ENCODE assay signal across 29 mouse cellular contexts in the genomic region with DNA sequence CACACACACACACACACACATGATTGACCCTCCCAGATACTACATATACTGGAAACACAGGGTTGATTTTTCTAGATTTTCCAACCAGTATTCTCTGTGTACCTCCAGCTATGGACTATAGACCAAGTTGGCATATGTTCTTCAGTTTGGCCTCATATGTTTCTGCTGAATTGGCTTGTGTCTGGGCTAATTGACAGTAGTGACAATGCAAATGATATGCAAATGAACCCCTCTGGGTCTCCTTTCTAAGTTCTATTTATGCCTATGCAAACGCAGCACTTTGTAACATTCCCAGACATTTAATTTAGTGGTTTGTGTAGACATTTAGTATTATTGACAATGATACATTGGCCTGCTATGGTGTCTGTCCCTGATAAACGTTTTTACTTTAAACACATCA.
A peak's percentile ranks its signal among the peaks of the same experiment; 100 is the strongest.
DNase-seq lines count a peak whose midpoint lies in the region; ATAC-seq and TF ChIP-seq lines count a peak whose summit lies in the region.
"Had no signal": no experiment of that assay in that cellular context is flagged by ENCODE, and none has a peak within 500 bp of the region (broad histone marks: within the 10 kb centered on the region; RNA-seq: fewer than 3 reads in every experiment).

No protein-coding gene starts in this region.

- H3K9ac ChIP-seq in forebrain, embryonic 13.5 days, result no peak overlapping the region
- no peak overlapping the region for H3K9ac ChIP-seq in forebrain, postnatal 0 days
- no peak overlapping the region for H3K9ac ChIP-seq in midbrain, embryonic 12.5 days (replicated peaks)
- H3K9ac ChIP-seq in midbrain, embryonic 16.5 days (ENCODE audit: low read depth, low read length), result no peak overlapping the region
- no peak overlapping the region for H3K9ac ChIP-seq in neural tube, embryonic 13.5 days
- H3K9ac ChIP-seq: embryonic facial prominence, embryonic 15.5 days; limb, embryonic 15.5 days; liver, embryonic 13.5 days had no signal

- no peak overlapping the region for H3K27ac ChIP-seq in forebrain, embryonic 13.5 days
- H3K27ac ChIP-seq in forebrain, postnatal 0 days (ENCODE audit: low read depth, low read length), result no peak overlapping the region
- no peak overlapping the region for H3K27ac ChIP-seq in midbrain, embryonic 12.5 days (replicated peaks)
- no peak overlapping the region for H3K27ac ChIP-seq in midbrain, embryonic 16.5 days (ENCODE audit: low read length)
- H3K27ac ChIP-seq in neural tube, embryonic 13.5 days (replicated peaks), result no peak overlapping the region
- H3K27ac ChIP-seq: embryonic facial prominence, embryonic 10.5 days; embryonic facial prominence, embryonic 15.5 days; limb, embryonic 10.5 days; limb, embryonic 15.5 days; liver, embryonic 13.5 days had no signal

- H3K4me1 ChIP-seq in forebrain, embryonic 13.5 days, result no peaks in the 10 kb centered on the region
- H3K4me1 ChIP-seq in forebrain, postnatal 0 days (ENCODE audit: insufficient read depth), result no peaks in the 10 kb centered on the region
- no peaks in the 10 kb centered on the region for H3K4me1 ChIP-seq in midbrain, embryonic 12.5 days
- H3K4me1 ChIP-seq in midbrain, embryonic 16.5 days (ENCODE audit: control insufficient read depth, insufficient read depth, low read length), result no peaks in the 10 kb centered on the region
- no peaks in the 10 kb centered on the region for H3K4me1 ChIP-seq in neural tube, embryonic 13.5 days (replicated peaks)
- H3K4me1 ChIP-seq: embryonic facial prominence, embryonic 10.5 days; embryonic facial prominence, embryonic 15.5 days; limb, embryonic 10.5 days; limb, embryonic 15.5 days; liver, embryonic 13.5 days had no signal

- ATAC-seq in forebrain, embryonic 13.5 days, result peak; percentile 71
- ATAC-seq in forebrain, postnatal 0 days, result no peak
- peak; percentile 34; the same call in 1 of the 2 replicates for ATAC-seq in midbrain, embryonic 12.5 days (ENCODE audit: low FRiP score, low read depth)
- no peak for ATAC-seq in midbrain, embryonic 16.5 days
- peak; percentile 56 for ATAC-seq in neural tube, embryonic 13.5 days (ENCODE audit: low read depth)
- ATAC-seq: intestine, postnatal 0 days; lung, postnatal 0 days had no signal

- no peak overlapping the region for H3K4me2 ChIP-seq in forebrain, embryonic 13.5 days
- H3K4me2 ChIP-seq in forebrain, postnatal 0 days (ENCODE audit: low read depth), result no peak overlapping the region
- no peak overlapping the region for H3K4me2 ChIP-seq in midbrain, embryonic 12.5 days (replicated peaks)
- H3K4me2 ChIP-seq in midbrain, embryonic 16.5 days (ENCODE audit: low read length), result no peak overlapping the region
- no peak overlapping the region for H3K4me2 ChIP-seq in neural tube, embryonic 13.5 days
- H3K4me2 ChIP-seq: embryonic facial prominence, embryonic 15.5 days; heart, embryonic 11.5 days; limb, embryonic 15.5 days; liver, embryonic 13.5 days had no signal

- no peak overlapping the region for H3K4me3 ChIP-seq in forebrain, embryonic 13.5 days
- H3K4me3 ChIP-seq in forebrain, postnatal 0 days (ENCODE audit: low read depth, low read length), result no peak overlapping the region
- no peak overlapping the region for H3K4me3 ChIP-seq in midbrain, embryonic 12.5 days
- no peak overlapping the region for H3K4me3 ChIP-seq in midbrain, embryonic 16.5 days (ENCODE audit: low read depth, low read length)
- H3K4me3 ChIP-seq in neural tube, embryonic 13.5 days, result no peak overlapping the region
- H3K4me3 ChIP-seq: embryonic facial prominence, embryonic 10.5 days; embryonic facial prominence, embryonic 15.5 days; limb, embryonic 10.5 days; limb, embryonic 15.5 days; liver, embryonic 13.5 days had no signal

- 40% methylated on average over 2 of the region's 2 CpGs for WGBS in forebrain, embryonic 13.5 days
- 15% methylated on average over 2 of the region's 2 CpGs for WGBS in forebrain, postnatal 0 days
- 71% methylated on average over 2 of the region's 2 CpGs for WGBS in midbrain, embryonic 12.5 days
- 58% methylated on average over 2 of the region's 2 CpGs for WGBS in midbrain, embryonic 16.5 days
- 33% methylated on average over 2 of the region's 2 CpGs for WGBS in neural tube, embryonic 13.5 days

- no peaks in the 10 kb centered on the region for H3K36me3 ChIP-seq in forebrain, embryonic 13.5 days (ENCODE audit: poor library complexity, severe bottlenecking)
- no peaks in the 10 kb centered on the region for H3K36me3 ChIP-seq in forebrain, postnatal 0 days (ENCODE audit: insufficient read depth)
- H3K36me3 ChIP-seq in midbrain, embryonic 12.5 days, result no peaks in the 10 kb centered on the region
- no peaks in the 10 kb centered on the region for H3K36me3 ChIP-seq in midbrain, embryonic 16.5 days (ENCODE audit: control insufficient read depth, insufficient read depth, low read length)
- H3K36me3 ChIP-seq in neural tube, embryonic 13.5 days, result no peaks in the 10 kb centered on the region
- H3K36me3 ChIP-seq: embryonic facial prominence, embryonic 10.5 days; embryonic facial prominence, embryonic 15.5 days; G1E; limb, embryonic 10.5 days; limb, embryonic 15.5 days; liver, embryonic 13.5 days had no signal

- TF ChIP-seq POLR2A in brain, embryonic 14.5 days (IDR thresholded peaks at IDR 0.05; ENCODE audit: borderline replicate concordance, extremely low read depth, insufficient read depth, insufficient read length, poor library complexity, severe bottlenecking), result no peak

- H3K9me3 ChIP-seq in forebrain, embryonic 13.5 days (replicated peaks), result no peaks in the 10 kb centered on the region
- H3K9me3 ChIP-seq in forebrain, postnatal 0 days (ENCODE audit: low read length), result no peaks in the 10 kb centered on the region
- H3K9me3 ChIP-seq in midbrain, embryonic 12.5 days, result no peaks in the 10 kb centered on the region
- no peaks in the 10 kb centered on the region for H3K9me3 ChIP-seq in midbrain, embryonic 16.5 days (replicated peaks; ENCODE audit: control insufficient read depth, low read length, poor library complexity, severe bottlenecking)
- H3K9me3 ChIP-seq in neural tube, embryonic 13.5 days, result no peaks in the 10 kb centered on the region
- H3K9me3 ChIP-seq: embryonic facial prominence, embryonic 10.5 days; embryonic facial prominence, embryonic 15.5 days; limb, embryonic 10.5 days; limb, embryonic 15.5 days; liver, embryonic 13.5 days had no signal

- no peak for DNase-seq in forebrain, postnatal 0 days
- peak; percentile 68 for DNase-seq in brain, embryonic 14.5 days (ENCODE audit: low read depth)
- DNase-seq in spleen, postnatal 4 days (ENCODE audit: low spot score in 2 of 2), result no peak
- DNase-seq: adrenal gland, adult 8-10 months; cerebellum, adult 8-10 months; cerebellum, postnatal 25 days; gastrocnemius, postnatal 36 days; heart, adult 18-20 months; heart, postnatal 36 days; kidney, adult 9 months; kidney, postnatal 10 days; liver, embryonic 13.5 days; lung, adult 18-20 months; lung, postnatal 4 days; right cerebral cortex, postnatal 25 days; thymus, adult 18-20 months; thymus, postnatal 25 days had no signal

- TF ChIP-seq CTCF in forebrain, postnatal 0 days (IDR thresholded peaks at IDR 0.05; ENCODE audit: low read depth), result no peak
- no peak for TF ChIP-seq CTCF in brain, embryonic 14.5 days (IDR thresholded peaks at IDR 0.05; ENCODE audit: borderline replicate concordance, extremely low read depth, insufficient read depth, insufficient read length)

- H3K27me3 ChIP-seq in forebrain, embryonic 13.5 days, result no peaks in the 10 kb centered on the region
- no peaks in the 10 kb centered on the region for H3K27me3 ChIP-seq in forebrain, postnatal 0 days (ENCODE audit: insufficient read depth, low read length)
- H3K27me3 ChIP-seq in midbrain, embryonic 12.5 days, result no peaks in the 10 kb centered on the region
- no peaks in the 10 kb centered on the region for H3K27me3 ChIP-seq in midbrain, embryonic 16.5 days (ENCODE audit: control insufficient read depth, insufficient read depth, low read depth, low read length)
- no peaks in the 10 kb centered on the region for H3K27me3 ChIP-seq in neural tube, embryonic 13.5 days
- H3K27me3 ChIP-seq: embryonic facial prominence, embryonic 15.5 days; limb, embryonic 15.5 days; liver, embryonic 13.5 days had no signal

Comparison
In these comparisons a context has a peak if more than half of its experiments do, and no peak if none do; other contexts are left out.
1. ATAC-seq: peak in forebrain, embryonic 13.5 days (single experiment), midbrain, embryonic 12.5 days (single experiment) and neural tube, embryonic 13.5 days (single experiment); none in forebrain, postnatal 0 days (single experiment) and midbrain, embryonic 16.5 days (single experiment).